ENCODE assay signal across 8 mouse cellular contexts in genomic region chr1:92474066-92474578, GRCm38 (mm10). TPM values are rescaled to one million over a fixed set of nuclear protein-coding genes. Genes with fewer than 3 reads are reported as not detected.
DNase-seq lines count a peak whose midpoint lies in the region; ATAC-seq and TF ChIP-seq lines count a peak whose summit lies in the region.

No protein-coding gene starts in this region.

- peak overlapping the region; percentile 84 for H3K4me3 ChIP-seq in lung, adult 2 months (replicated peaks; ENCODE audit: extremely low read depth, low read depth, low read length)
- peak overlapping the region; percentile 95 for H3K4me3 ChIP-seq in embryonic facial prominence, embryonic 10.5 days
- peak overlapping the region; percentile 100 for H3K4me3 ChIP-seq in midbrain, postnatal 0 days (ENCODE audit: low read depth, low read length)

- DNase-seq in lung, adult 2 months: no peak
- no peak for DNase-seq in lung, postnatal 36 days
- DNase-seq in embryonic facial prominence, embryonic 10.5 days (ENCODE audit: low spot score): no peak
- peak; percentile 6 for DNase-seq in midbrain, postnatal 0 days (ENCODE audit: low spot score)
- DNase-seq in frontal cortex, adult 2 months (ENCODE audit: extremely low spot score in 1 of 2, low spot score in 1 of 2): no peak
- no peak for DNase-seq in thymus, adult 18-20 months
- no peak for DNase-seq in layer of hippocampus, postnatal 36 days

- peak overlapping the region; percentile 91 for H3K4me2 ChIP-seq in midbrain, postnatal 0 days (ENCODE audit: low read depth, low read length, poor library complexity, severe bottlenecking)

- peak overlapping the region; percentile 97 for H3K9ac ChIP-seq in midbrain, postnatal 0 days (replicated peaks; ENCODE audit: low read length, poor library complexity, severe bottlenecking)

- no peaks in the 10 kb centered on the region for H3K27me3 ChIP-seq in embryonic facial prominence, embryonic 10.5 days (replicated peaks; ENCODE audit: low read depth, poor library complexity, severe bottlenecking)
- H3K27me3 ChIP-seq in midbrain, postnatal 0 days (ENCODE audit: insufficient read depth, low read length): no peaks in the 10 kb centered on the region

- peak; percentile 57 for ATAC-seq in inflammation-experienced regulatory T-cells, adult 6 months
- ATAC-seq in midbrain, postnatal 0 days (ENCODE audit: low FRiP score): peak; percentile 77

- TF ChIP-seq CTCF in lung, adult 2 months (IDR thresholded peaks at IDR 0.05; ENCODE audit: insufficient read depth, low read length): no peak
- TF ChIP-seq CTCF in midbrain, postnatal 0 days (IDR thresholded peaks at IDR 0.05): no peak

- no peak for TF ChIP-seq POLR2A in lung, adult 2 months (IDR thresholded peaks at IDR 0.05; ENCODE audit: borderline replicate concordance, extremely low read depth, low read depth, low read length)

- WGBS in lung, adult 2 months: 3% methylated on average over 10 of the region's 10 CpGs
- 5% methylated on average over 10 of the region's 10 CpGs for WGBS in embryonic facial prominence, embryonic 10.5 days
- WGBS in midbrain, postnatal 0 days: 5% methylated on average over 10 of the region's 10 CpGs

- peaks cover 7% of the 10 kb centered on the region for H3K4me1 ChIP-seq in lung, adult 2 months (ENCODE audit: control insufficient read depth, insufficient read depth, low read length)
- peaks cover 16% of the 10 kb centered on the region for H3K4me1 ChIP-seq in embryonic facial prominence, embryonic 10.5 days
- H3K4me1 ChIP-seq in midbrain, postnatal 0 days (ENCODE audit: insufficient read depth, low read length): peaks cover 2% of the 10 kb centered on the region; the same call in 1 of the 2 replicates

- peak overlapping the region; percentile 91 for H3K27ac ChIP-seq in embryonic facial prominence, embryonic 10.5 days (replicated peaks)
- peak overlapping the region; percentile 85 for H3K27ac ChIP-seq in midbrain, postnatal 0 days (ENCODE audit: low read depth, low read length)

- no peaks in the 10 kb centered on the region for H3K9me3 ChIP-seq in embryonic facial prominence, embryonic 10.5 days
- H3K9me3 ChIP-seq in midbrain, postnatal 0 days (ENCODE audit: low read length): no peaks in the 10 kb centered on the region

- H3K36me3 ChIP-seq in embryonic facial prominence, embryonic 10.5 days (replicated peaks): peaks cover 22% of the 10 kb centered on the region
- H3K36me3 ChIP-seq in midbrain, postnatal 0 days (ENCODE audit: insufficient read depth, low read length): peaks cover 15% of the 10 kb centered on the region; the same call in 1 of the 2 replicates

RNA-seq across cellular contexts. Expression of gene Ndufa10, which starts 0.5 kb away (rescaled TPM):
- polyA plus RNA-seq in lung, adult 2 months (2012; rRNA removed): 38.8 and 58.4 TPM in 2 replicates
- polyA plus RNA-seq in embryonic facial prominence, embryonic 10.5 days (2016; fragmentation: Nextera tagmentation; extraction: Ambion mirVana): 319 and 321 TPM in 2 replicates
- polyA plus RNA-seq in inflammation-experienced regulatory T-cells, adult 6 months (2017; shearing (Covaris generic)): 100 to 1,000 TPM; 157 to 216 (median 180) TPM
- 168 and 219 TPM in 2 replicates for total RNA-seq in midbrain, postnatal 0 days (2014; rRNA removed)
- polyA plus RNA-seq in midbrain, postnatal 0 days (2015; fragmentation: Nextera tagmentation; extraction: Ambion mirVana): 329 and 363 TPM in 2 replicates
- 167 and 182 TPM in 2 replicates for polyA plus RNA-seq in frontal cortex, adult 2 months (2012; rRNA removed)
- total RNA-seq in layer of hippocampus, postnatal 36 days (2021): 100 to 1,000 TPM; 258 to 259 TPM

RNA-seq across cellular contexts. Expression of gene Olfr1416, which starts 10.8 kb away (rescaled TPM):
- polyA plus RNA-seq in lung, adult 2 months (2012; rRNA removed): not detected in 2 replicates
- not detected in 2 replicates for polyA plus RNA-seq in embryonic facial prominence, embryonic 10.5 days (2016; fragmentation: Nextera tagmentation; extraction: Ambion mirVana)
- polyA plus RNA-seq in inflammation-experienced regulatory T-cells, adult 6 months (2017; shearing (Covaris generic)): not detected
- total RNA-seq in midbrain, postnatal 0 days (2014; rRNA removed): not detected in 2 replicates
- not detected in 2 replicates for polyA plus RNA-seq in midbrain, postnatal 0 days (2015; fragmentation: Nextera tagmentation; extraction: Ambion mirVana)
- not detected in 2 replicates for polyA plus RNA-seq in frontal cortex, adult 2 months (2012; rRNA removed)
- total RNA-seq in layer of hippocampus, postnatal 36 days (2021): not detected

RNA-seq across cellular contexts. Expression of gene Olfr1415, which starts 21.8 kb away (rescaled TPM):
- not detected in 2 replicates for polyA plus RNA-seq in lung, adult 2 months (2012; rRNA removed)
- 0.15 TPM in 1 of 2 replicates, not detected in the other for polyA plus RNA-seq in embryonic facial prominence, embryonic 10.5 days (2016; fragmentation: Nextera tagmentation; extraction: Ambion mirVana)
- polyA plus RNA-seq in inflammation-experienced regulatory T-cells, adult 6 months (2017; shearing (Covaris generic)): not detected
- total RNA-seq in midbrain, postnatal 0 days (2014; rRNA removed): not detected in 2 replicates
- polyA plus RNA-seq in midbrain, postnatal 0 days (2015; fragmentation: Nextera tagmentation; extraction: Ambion mirVana): not detected in 2 replicates
- polyA plus RNA-seq in frontal cortex, adult 2 months (2012; rRNA removed): not detected in 2 replicates
- total RNA-seq in layer of hippocampus, postnatal 36 days (2021): not detected

RNA-seq across cellular contexts. Expression of gene Olfr1414, which starts 44.3 kb away (rescaled TPM):
- polyA plus RNA-seq in lung, adult 2 months (2012; rRNA removed): not detected in 2 replicates
- 0.05 TPM in 1 of 2 replicates, not detected in the other for polyA plus RNA-seq in embryonic facial prominence, embryonic 10.5 days (2016; fragmentation: Nextera tagmentation; extraction: Ambion mirVana)
- polyA plus RNA-seq in inflammation-experienced regulatory T-cells, adult 6 months (2017; shearing (Covaris generic)): not detected
- not detected in 2 replicates for total RNA-seq in midbrain, postnatal 0 days (2014; rRNA removed)
- not detected in 2 replicates for polyA plus RNA-seq in midbrain, postnatal 0 days (2015; fragmentation: Nextera tagmentation; extraction: Ambion mirVana)
- polyA plus RNA-seq in frontal cortex, adult 2 months (2012; rRNA removed): not detected in 2 replicates
- not detected for total RNA-seq in layer of hippocampus, postnatal 36 days (2021)
